Mouse (Mus musculus) adrenal gland, adult 2 months (tissue): ENCODE measurements around the gene Galns. TPM values are rescaled to one million over a fixed set of nuclear protein-coding genes. Genes with fewer than 3 reads are reported as not detected.

Source experiments
- DNase-seq: peaks from one replicate; pipeline ENCODE4 v3.0.0; 2021
- polyA plus RNA-seq: library from polyadenylated mRNA; depleted of rRNA; stranded (reverse); fragments of >200 nt; gene quantifications from 2 replicates; pipeline ENCODE4 v1.2.3, GENCODE M21; 2012
- total RNA-seq, 2 experiments: library from RNA; stranded (reverse); gene quantifications; 2 replicates each; pipeline ENCODE4 v1.2.3; 2021

Galns gene
- total and polyA plus RNA-seq, 3 experiments = 6.0 to 7.8 (median 6.8) TPM

- DNase-seq = no peak
Observed at GRCm38 (mm10) chr8:122568109-122568504, 43.2 kb downstream of the Galns start.

DNA sequence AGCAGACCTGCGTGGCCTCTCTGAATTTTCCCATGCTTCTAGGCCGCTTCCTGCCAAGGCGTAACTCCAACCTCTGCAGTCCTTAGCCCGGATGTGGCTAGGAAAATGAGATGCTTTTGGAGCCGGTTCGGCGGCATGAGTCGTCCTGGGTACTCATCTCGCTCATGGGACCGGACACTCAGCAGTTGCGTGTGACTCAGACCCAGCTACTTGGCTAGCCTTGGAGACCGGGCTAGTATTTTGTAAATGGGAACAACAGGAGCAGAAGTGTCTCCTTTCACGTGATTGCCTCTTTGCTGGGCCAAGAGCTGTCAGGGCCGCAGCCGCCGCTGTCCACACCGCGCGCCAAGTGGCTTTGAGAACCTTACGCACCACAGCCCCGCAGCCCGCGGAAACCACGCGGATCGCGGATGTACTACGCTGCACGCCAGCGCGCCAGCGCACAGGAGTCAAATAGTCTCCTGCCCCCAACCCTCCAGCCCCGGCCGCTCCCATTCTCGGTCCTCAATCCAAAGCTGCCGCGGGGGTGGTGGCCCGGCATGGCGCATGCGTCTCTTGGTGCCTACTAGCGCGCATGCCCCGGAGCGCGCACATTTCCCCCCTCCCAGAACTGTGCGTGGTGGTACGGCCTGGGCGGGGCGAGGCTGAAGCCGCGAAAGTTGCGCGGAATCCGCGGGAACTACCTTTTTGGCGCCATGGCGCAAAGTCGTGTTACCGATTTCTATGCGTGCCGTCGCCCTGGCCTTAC is 43.7 kb downstream of the Galns start, which contains the start of gene Cdt1:
TSS of gene Cdt1 (plus strand) at position 655 of the 748 bp plus-strand sequence.
- peak; percentile 97 for DNase-seq

GRCm38 (mm10) chr8:122566766-122567165 is 44.5 kb downstream of the Galns start:
- DNase-seq = peak; percentile 46

DNA sequence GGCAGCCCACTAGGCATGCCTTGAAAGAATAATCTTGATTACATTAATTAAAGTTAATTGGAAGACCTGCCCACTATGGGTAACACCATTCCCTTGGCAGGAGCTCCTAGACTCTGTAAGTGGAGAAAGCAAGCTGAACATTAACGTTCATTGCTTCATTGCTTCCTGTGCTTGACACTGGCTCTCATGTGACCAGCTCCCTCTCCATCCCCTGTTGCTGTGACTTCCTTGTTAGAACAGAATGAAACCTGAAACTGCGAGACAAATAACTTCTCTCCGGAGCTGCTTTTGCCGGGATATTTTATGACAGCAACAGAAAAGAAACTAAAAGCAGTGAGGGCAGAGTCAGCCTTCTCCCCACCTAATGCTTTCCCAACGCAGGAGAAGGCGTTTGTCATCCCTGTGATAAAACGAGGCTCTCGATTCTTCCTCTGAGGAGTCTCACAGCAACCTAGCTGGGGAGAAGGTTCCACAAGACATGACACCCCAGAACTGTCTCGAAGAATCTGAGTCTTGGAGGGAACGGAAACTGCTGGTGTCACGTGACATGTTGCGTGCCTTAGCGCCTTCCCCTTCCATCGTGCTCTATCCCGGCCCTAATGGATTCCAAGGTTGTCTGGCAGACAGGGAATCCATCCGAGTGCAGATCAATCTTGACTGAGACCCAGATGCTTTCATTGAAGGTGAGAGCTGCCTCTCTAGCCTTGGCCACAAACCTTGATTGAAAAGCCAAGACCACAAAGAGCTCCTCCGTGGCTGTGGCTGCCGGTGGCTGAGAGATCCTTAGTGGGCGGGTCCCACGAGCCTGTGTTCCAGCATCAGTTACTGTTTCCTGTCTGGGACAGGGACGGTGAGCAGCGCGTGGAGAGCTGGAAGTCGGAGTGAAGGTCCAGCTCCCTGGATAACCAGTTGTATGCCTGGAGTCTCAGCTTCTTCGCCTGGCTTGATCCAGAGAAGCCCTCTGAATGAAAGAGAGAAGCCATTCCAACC is 46.6 kb downstream of the Galns start:
- no peak for DNase-seq

GRCm38 (mm10) chr8:122561199-122561598 is 50.1 kb downstream of the Galns start:
- DNase-seq = peak; percentile 18

DNA sequence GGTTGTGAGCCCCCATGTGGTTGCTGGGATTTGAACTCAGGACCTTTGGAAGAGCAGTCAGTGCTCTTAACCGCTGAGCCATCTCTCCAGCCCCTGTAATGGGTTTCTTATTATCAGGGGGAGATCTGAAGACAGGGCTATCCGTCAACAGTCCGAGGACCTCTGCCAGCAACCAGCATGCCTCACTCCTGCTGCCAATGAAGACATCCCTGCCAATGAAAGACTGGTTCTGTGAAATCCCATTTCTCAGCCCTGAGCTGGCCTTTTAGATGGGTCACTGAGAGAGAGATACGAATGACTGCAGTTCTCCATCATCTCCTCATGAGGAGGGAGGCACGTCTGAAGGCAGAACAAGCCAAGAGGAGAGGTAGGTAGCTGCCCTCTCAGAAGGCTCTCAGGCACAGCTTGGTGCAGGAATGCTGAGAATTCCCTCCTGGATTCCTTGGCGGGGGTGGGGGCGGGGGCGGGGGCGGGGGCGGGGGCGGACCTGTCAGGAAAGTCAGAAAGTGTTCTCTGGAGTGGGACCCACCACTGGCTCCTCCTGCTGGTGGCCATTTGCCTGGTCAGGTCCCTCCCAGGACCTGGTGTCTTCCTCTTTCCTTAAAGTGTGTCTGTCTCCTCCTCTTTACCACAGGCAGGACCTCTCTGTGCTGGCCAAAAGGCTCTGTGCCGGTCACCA is 52.5 kb downstream of the Galns start:
- DNase-seq = no peak

DNA sequence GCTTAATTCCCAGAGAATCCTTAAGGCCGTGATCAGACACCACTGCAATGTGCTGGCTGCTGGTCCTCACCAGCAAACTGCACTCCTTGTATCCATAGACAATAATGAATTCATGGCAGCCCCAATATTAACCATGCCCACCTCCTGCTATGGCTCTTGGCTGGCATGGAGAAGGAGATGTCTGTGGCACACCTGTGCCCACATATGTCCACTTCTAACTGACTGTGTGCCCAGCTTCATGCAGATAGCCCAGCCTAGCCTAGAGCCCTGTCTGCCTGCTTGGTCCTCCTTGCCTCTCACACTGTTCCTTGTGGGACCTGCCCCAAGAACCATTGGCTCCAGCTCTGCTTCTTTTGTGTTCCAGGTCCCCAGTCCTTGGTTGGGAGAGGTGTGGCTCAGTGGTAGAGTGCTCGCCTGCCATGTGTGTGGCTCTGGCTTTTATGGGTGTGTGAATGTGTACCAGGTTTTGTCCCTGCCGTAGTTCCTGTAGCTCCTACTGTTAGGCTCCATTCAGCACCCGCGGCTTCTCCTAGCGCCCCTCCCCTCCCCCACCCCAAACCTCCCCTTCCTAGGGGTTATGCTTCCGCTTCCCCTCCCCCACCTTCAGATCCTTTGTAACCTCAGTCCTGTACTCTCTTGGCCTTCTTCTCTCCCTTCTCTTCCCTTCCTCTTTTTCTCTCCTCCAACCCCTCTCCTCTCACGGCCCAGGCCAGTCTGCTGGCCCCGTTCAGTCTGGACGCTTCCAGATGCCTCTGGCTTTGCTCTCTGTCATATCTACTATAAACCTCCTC is 53.8 kb downstream of the Galns start:
- no peak for DNase-seq

- peak; percentile 69 for DNase-seq
Observed at GRCm38 (mm10) chr8:122556030-122557009, 54.9 kb downstream of the Galns start.

DNA sequence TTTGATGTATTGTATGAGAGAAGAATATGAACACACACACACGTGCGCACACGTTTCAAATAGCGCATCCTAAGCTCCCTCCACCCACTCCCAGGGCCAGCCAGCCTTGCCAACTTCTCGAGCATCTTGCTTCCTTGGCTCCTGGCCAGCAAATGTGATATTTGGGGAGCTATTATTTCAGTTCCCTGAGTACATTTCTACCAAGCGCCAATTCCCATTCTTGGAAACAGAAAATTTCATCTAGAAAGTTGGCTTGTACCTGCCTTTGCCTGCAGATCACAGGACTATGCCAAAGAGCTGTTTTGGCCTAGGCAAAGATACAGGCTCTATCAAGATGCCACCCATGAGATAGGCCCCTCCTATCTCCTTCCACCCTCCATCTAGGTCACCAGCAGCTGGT is 56.5 kb downstream of the Galns start:
- no peak for DNase-seq

DNA sequence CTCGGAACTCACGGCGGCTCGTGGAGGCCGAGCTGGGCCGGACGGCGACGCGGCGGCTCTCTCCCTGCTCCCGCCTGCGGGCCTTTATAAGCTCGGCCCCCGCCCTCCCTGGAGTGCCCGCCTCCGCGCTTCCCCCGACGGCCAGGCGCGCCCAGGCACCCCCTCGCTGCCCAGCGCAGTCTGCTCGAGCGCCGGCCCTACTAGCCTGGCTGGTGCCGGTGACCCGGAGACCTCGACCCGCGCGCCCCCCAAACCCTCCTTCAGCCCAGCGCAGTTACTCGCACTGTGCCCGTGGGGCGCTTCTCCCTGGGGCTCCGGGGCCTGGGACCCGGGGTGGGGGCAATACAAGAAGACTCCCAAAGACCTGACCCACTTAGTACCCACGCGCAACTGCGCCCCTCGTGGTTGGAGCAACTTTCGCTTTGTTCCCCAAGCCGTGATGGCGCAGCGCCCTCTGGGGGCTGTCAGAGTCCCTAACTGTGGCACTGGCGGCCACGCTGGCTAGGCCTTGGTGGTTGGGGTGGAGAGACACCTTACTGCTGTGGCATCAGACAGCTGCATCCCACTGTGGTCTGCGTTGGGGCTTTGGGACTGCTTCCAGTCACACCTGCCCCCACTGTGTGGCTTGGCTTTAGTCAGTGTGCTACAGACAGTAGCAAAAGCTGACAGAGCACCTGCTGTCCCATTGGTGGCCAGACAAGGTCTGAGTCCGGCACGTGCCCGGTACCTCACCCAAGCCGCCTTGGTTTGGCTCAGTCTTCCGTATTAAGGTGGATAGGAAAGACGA is 59.8 kb downstream of the Galns start, which contains the start of gene Piezo1:
TSS of gene Piezo1 (minus strand) at position 65 of the 787 bp plus-strand sequence.
- peak; percentile 93 for DNase-seq

- DNase-seq = no peak
Observed at GRCm38 (mm10) chr8:122550995-122551264, 60.3 kb downstream of the Galns start.

- peak; percentile 81 for DNase-seq
Observed at GRCm38 (mm10) chr8:122550234-122550994, 60.8 kb downstream of the Galns start.

- DNase-seq = no peak
Observed at GRCm38 (mm10) chr8:122548891-122549439, 62.3 kb downstream of the Galns start.

GRCm38 (mm10) chr8:122548331-122548730 is 62.9 kb downstream of the Galns start:
- no peak for DNase-seq

DNA sequence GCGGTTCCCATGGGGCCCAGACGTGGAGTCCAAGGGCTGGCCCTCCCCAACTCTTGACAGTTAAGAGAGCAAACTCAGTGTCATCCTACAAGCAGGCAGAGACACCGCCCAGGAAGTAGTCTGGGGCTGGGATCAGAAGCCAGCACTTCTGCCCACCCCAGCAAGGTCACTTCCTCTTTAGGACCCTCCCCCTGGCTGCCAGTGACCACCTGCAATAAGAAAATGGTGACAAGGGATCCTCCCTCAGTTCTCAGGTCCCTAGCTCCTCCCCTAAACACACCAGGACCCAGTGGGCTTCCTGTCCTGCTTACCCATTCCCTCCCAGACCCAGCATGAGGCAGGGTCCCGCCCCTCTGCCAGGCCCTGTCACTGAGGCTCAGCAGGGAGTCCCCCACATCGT is 63.4 kb downstream of the Galns start:
- DNase-seq = no peak

DNA sequence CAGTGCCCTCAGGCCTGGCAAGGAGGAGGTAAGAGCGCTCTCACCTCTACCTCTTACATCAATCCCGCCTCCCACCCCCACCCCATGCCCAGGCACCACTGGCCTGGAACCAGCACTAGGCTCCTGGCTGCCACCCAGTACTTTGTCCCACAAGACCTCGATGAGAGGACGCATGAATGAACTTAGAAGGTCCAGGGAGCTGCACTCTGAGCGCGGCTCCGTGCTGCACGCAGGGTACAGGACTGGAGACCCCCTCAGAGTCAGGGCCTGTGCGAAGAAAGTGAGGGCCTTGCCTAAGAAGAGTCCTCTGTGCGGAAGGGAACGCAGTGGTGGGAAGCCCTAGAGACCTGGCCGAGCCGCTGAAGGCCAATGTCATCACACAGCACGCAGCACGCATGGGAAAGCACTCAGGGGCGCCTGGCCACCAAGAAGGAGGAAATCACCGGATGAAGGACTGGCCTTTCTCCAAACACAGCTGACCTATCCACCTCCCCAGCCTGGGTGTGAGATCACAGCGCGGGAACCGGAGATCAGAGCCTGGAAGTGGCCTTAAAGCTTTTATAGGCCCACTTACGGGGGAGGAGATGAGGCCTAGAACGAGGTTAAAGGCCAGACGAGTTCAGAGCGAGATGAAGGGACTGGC is 64.3 kb downstream of the Galns start:
- DNase-seq = peak; percentile 75

GRCm38 (mm10) chr8:122546066-122546755 is 65.1 kb downstream of the Galns start:
- DNase-seq = no peak
